ENCODE assay signal across 11 mouse cellular contexts in the genomic region with DNA sequence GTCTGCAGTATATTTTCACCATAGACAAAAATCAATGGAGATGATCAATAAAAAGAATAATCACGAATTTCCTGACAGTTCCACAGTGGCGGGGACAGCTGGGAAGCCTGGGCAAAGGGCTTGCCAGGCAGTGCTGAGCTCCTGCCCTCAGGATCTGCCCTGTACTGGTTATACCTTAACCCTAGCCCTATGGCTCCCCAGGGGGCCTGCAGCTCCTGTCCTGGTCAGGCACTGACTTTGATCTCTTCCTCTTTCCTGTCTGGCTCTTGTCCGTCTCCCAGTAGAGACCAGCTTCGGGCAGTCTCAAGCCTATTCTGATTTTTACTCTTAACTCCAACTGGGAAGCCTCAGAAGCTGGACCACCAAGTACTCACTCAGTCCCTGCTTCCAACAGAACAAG.
"Had no signal": no experiment of that assay in that cellular context is flagged by ENCODE, and none has a peak within 500 bp of the region (broad histone marks: within the 10 kb centered on the region; RNA-seq: fewer than 3 reads in every experiment).

No protein-coding gene starts in this region.

- H3K27ac ChIP-seq: limb, embryonic 13.5 days; liver, embryonic 14.5 days; midbrain, embryonic 12.5 days; stomach, embryonic 15.5 days had no signal

- H3K36me3 ChIP-seq: limb, embryonic 13.5 days; midbrain, embryonic 12.5 days; stomach, embryonic 15.5 days had no signal

- H3K4me2 ChIP-seq: limb, embryonic 13.5 days; midbrain, embryonic 12.5 days; stomach, embryonic 15.5 days had no signal

- H3K4me1 ChIP-seq: stomach, embryonic 15.5 days had no signal

- H3K4me3 ChIP-seq: limb, embryonic 13.5 days; midbrain, embryonic 12.5 days; stomach, embryonic 15.5 days had no signal

- H3K9ac ChIP-seq: limb, embryonic 13.5 days; liver, embryonic 14.5 days; midbrain, embryonic 12.5 days; stomach, embryonic 15.5 days had no signal

- DNase-seq: layer of hippocampus, adult 9-11 months; layer of hippocampus, postnatal 36 days; left cerebral cortex, postnatal 4 days; lung, adult 18-20 months; right cerebral cortex, postnatal 14 days; thymus, postnatal 4 days had no signal

- ATAC-seq: intestine, embryonic 16.5 days had no signal

- H3K9me3 ChIP-seq: limb, embryonic 13.5 days; midbrain, embryonic 12.5 days; stomach, embryonic 15.5 days had no signal
